8 mouse cellular contexts compared by ENCODE assay signal in genomic region chr2:158210503-158210902, GRCm38 (mm10). TPM values are rescaled to one million over a fixed set of nuclear protein-coding genes. Genes with fewer than 3 reads are reported as not detected.
DNase-seq lines count a peak whose midpoint lies in the region; ATAC-seq and TF ChIP-seq lines count a peak whose summit lies in the region.

No protein-coding gene starts in this region.

- no peak for TF ChIP-seq POLR2A in cerebellum, adult 2 months (IDR thresholded peaks at IDR 0.05; ENCODE audit: borderline replicate concordance, insufficient read depth, low read length)
- TF ChIP-seq POLR2A in kidney, adult 2 months (IDR thresholded peaks at IDR 0.05; ENCODE audit: low read depth, low read length): no peak

- H3K4me1 ChIP-seq in cerebellum, adult 2 months (ENCODE audit: control insufficient read depth, insufficient read depth, low read length): peaks cover 25% of the 10 kb centered on the region
- peaks cover 15% of the 10 kb centered on the region for H3K4me1 ChIP-seq in kidney, embryonic 14.5 days (ENCODE audit: control insufficient read depth, insufficient read depth, low read length)
- H3K4me1 ChIP-seq in kidney, adult 2 months (ENCODE audit: control insufficient read depth, insufficient read depth, low read length): peaks cover 15% of the 10 kb centered on the region; the same call in 1 of the 2 replicates
- peaks cover 7% of the 10 kb centered on the region; the same call in 1 of the 2 replicates for H3K4me1 ChIP-seq in midbrain, embryonic 16.5 days (ENCODE audit: control insufficient read depth, insufficient read depth, low read length)

- H3K9ac ChIP-seq in kidney, embryonic 14.5 days (ENCODE audit: low read depth, low read length): no peak overlapping the region
- H3K9ac ChIP-seq in midbrain, embryonic 16.5 days (ENCODE audit: low read depth, low read length): no peak overlapping the region

- H3K27ac ChIP-seq in cerebellum, adult 2 months (ENCODE audit: insufficient read depth, low read length): no peak overlapping the region
- H3K27ac ChIP-seq in kidney, embryonic 14.5 days (ENCODE audit: low read depth, low read length): peak overlapping the region; percentile 20; the same call in 1 of the 2 replicates
- no peak overlapping the region for H3K27ac ChIP-seq in kidney, adult 2 months (ENCODE audit: insufficient read depth, low read depth, low read length)
- H3K27ac ChIP-seq in midbrain, embryonic 16.5 days (ENCODE audit: low read length): no peak overlapping the region

- WGBS in cerebellum, adult 2 months: 81% methylated on average over 4 of the region's 4 CpGs
- 52% methylated on average over 4 of the region's 4 CpGs for WGBS in kidney, embryonic 14.5 days
- 67% methylated on average over 4 of the region's 4 CpGs for WGBS in kidney, adult 2 months
- WGBS in midbrain, embryonic 16.5 days: 40% methylated on average over 4 of the region's 4 CpGs

- no peak overlapping the region for H3K4me3 ChIP-seq in cerebellum, adult 2 months (replicated peaks; ENCODE audit: insufficient read depth, low read depth, low read length)
- no peak overlapping the region for H3K4me3 ChIP-seq in kidney, embryonic 14.5 days (ENCODE audit: low read length)
- H3K4me3 ChIP-seq in kidney, adult 2 months (ENCODE audit: insufficient read depth, low read depth, low read length): no peak overlapping the region
- no peak overlapping the region for H3K4me3 ChIP-seq in midbrain, embryonic 16.5 days (ENCODE audit: low read depth, low read length)

- no peak for TF ChIP-seq CTCF in cerebellum, adult 2 months (IDR thresholded peaks at IDR 0.05; ENCODE audit: borderline replicate concordance, insufficient read depth, low read depth, low read length)
- TF ChIP-seq CTCF in kidney, adult 2 months (conservative IDR thresholded peaks at IDR 0.05; ENCODE audit: insufficient read depth, insufficient read length, low read depth, low read length): no peak

- H3K36me3 ChIP-seq in kidney, embryonic 14.5 days (ENCODE audit: control insufficient read depth, insufficient read depth, low read length): no peaks in the 10 kb centered on the region
- no peaks in the 10 kb centered on the region for H3K36me3 ChIP-seq in kidney, adult 2 months (ENCODE audit: control insufficient read depth, insufficient read depth, low read length)
- no peaks in the 10 kb centered on the region for H3K36me3 ChIP-seq in midbrain, embryonic 16.5 days (ENCODE audit: control insufficient read depth, insufficient read depth, low read length)

- peak; percentile 32 to 48 for DNase-seq in cerebellum, adult 2 months
- DNase-seq in cerebellum, adult 9-11 months: no peak
- no peak for DNase-seq in kidney, adult 2 months
- DNase-seq in thymus, postnatal 14 days: peak; percentile 42
- DNase-seq in thymus, adult 18-20 months: no peak
- peak; percentile 70 for DNase-seq in thymus, postnatal 4 days

- ATAC-seq in kidney, embryonic 14.5 days (ENCODE audit: low FRiP score, low TSS enrichment): no peak
- ATAC-seq in midbrain, embryonic 16.5 days: no peak

- H3K9me3 ChIP-seq in kidney, embryonic 14.5 days (ENCODE audit: control insufficient read depth, low read length): no peaks in the 10 kb centered on the region
- H3K9me3 ChIP-seq in midbrain, embryonic 16.5 days (replicated peaks; ENCODE audit: control insufficient read depth, low read length, poor library complexity, severe bottlenecking): no peaks in the 10 kb centered on the region

- no peak overlapping the region for H3K4me2 ChIP-seq in kidney, embryonic 14.5 days (replicated peaks; ENCODE audit: low read depth, low read length)
- H3K4me2 ChIP-seq in midbrain, embryonic 16.5 days (ENCODE audit: low read length): no peak overlapping the region

- no peaks in the 10 kb centered on the region for H3K27me3 ChIP-seq in cerebellum, adult 2 months (ENCODE audit: control insufficient read depth, insufficient read depth, low read length)
- no peaks in the 10 kb centered on the region for H3K27me3 ChIP-seq in kidney, embryonic 14.5 days (ENCODE audit: control insufficient read depth, insufficient read depth, low read length)
- H3K27me3 ChIP-seq in kidney, adult 2 months (replicated peaks; ENCODE audit: control insufficient read depth, insufficient read depth, low read length): no peaks in the 10 kb centered on the region
- no peaks in the 10 kb centered on the region for H3K27me3 ChIP-seq in midbrain, embryonic 16.5 days (ENCODE audit: control insufficient read depth, insufficient read depth, low read depth, low read length)

RNA-seq across cellular contexts. Expression of gene D630003M21Rik, which starts 18.5 kb away (rescaled TPM):
- 2.3 and 2.4 TPM in 2 replicates for polyA plus RNA-seq in cerebellum, adult 2 months (2012; rRNA removed)
- polyA plus RNA-seq in kidney, embryonic 14.5 days (2014; fragmentation: Nextera tagmentation; extraction: Ambion mirVana): 3.7 and 5.2 TPM in 2 replicates
- polyA plus RNA-seq in kidney, adult 2 months (2012; rRNA removed): 2.0 and 2.5 TPM in 2 replicates
- 1.7 and 1.8 TPM in 2 replicates for polyA plus RNA-seq in midbrain, embryonic 16.5 days (2015; fragmentation: Nextera tagmentation; extraction: Ambion mirVana)

RNA-seq across cellular contexts. Expression of gene Bpi, which starts 47.4 kb away (rescaled TPM):
- not detected in 2 replicates for polyA plus RNA-seq in cerebellum, adult 2 months (2012; rRNA removed)
- 0.19 TPM in 1 of 2 replicates, not detected in the other for polyA plus RNA-seq in kidney, embryonic 14.5 days (2014; fragmentation: Nextera tagmentation; extraction: Ambion mirVana)
- 0.06 and 0.07 TPM in 2 replicates for polyA plus RNA-seq in kidney, adult 2 months (2012; rRNA removed)
- polyA plus RNA-seq in midbrain, embryonic 16.5 days (2015; fragmentation: Nextera tagmentation; extraction: Ambion mirVana): not detected in 2 replicates

Comparison
In these comparisons a context has a peak if more than half of its experiments do, and no peak if none do; other contexts are left out.
1. DNase-seq: peak in cerebellum, adult 2 months (2 of 2), thymus, postnatal 14 days (single experiment) and thymus, postnatal 4 days (single experiment); none in cerebellum, adult 9-11 months (single experiment), kidney, adult 2 months (single experiment) and thymus, adult 18-20 months (0 of 2).